Mouse (Mus musculus) kidney, postnatal 10 days (tissue): ENCODE data around the gene Tmem39b.
"Not testable (repeated sequence)": the region's sequence is repeated elsewhere in the genome, so short reads cannot be mapped to it uniquely, and the experiment has no call there.

Experiments
- DNase-seq: peaks from one replicate; pipeline ENCODE4 v3.0.0; 2021; ENCODE audit warnings: mixed read lengths

Gene Tmem39b

GRCm38 (mm10) chr4:129696158-129696985 is at the start of gene Tmem39b:
TSS of gene Tmem39b (minus strand) at chr4:129696838.
- peak; percentile 95 for DNase-seq

GRCm38 (mm10) chr4:129746106-129746505 is 49.5 kb upstream of the Tmem39b start:
- DNase-seq: no peak

GRCm38 (mm10) chr4:129743494-129743893 is 46.9 kb upstream of the Tmem39b start:
- no peak for DNase-seq

- DNase-seq: peak; percentile 13
These were observed 46.4 kb upstream of the Tmem39b start for GRCm38 (mm10) chr4:129743010-129743390.

GRCm38 (mm10) chr4:129742232-129743009 is 45.8 kb upstream of the Tmem39b start, which contains the start of gene Khdrbs1:
TSS of gene Khdrbs1 (minus strand) at chr4:129742303.
- DNase-seq: peak; percentile 99

- DNase-seq: no peak
These were observed 45.3 kb upstream of the Tmem39b start for GRCm38 (mm10) chr4:129741974-129742231.

GRCm38 (mm10) chr4:129741251-129741973 is 44.8 kb upstream of the Tmem39b start:
- DNase-seq: peak; percentile 70

GRCm38 (mm10) chr4:129739111-129739645 is 42.5 kb upstream of the Tmem39b start:
- DNase-seq: no peak

GRCm38 (mm10) chr4:129736173-129736572 is 39.5 kb upstream of the Tmem39b start:
- no peak for DNase-seq

- DNase-seq: not testable (repeated sequence)
These were observed 38.8 kb upstream of the Tmem39b start for GRCm38 (mm10) chr4:129735485-129735884.

GRCm38 (mm10) chr4:129731423-129731822 is 34.8 kb upstream of the Tmem39b start:
- DNase-seq: no peak

- no peak for DNase-seq
These were observed 19.7 kb upstream of the Tmem39b start for GRCm38 (mm10) chr4:129716310-129716709.

GRCm38 (mm10) chr4:129709486-129710129 is 13.0 kb upstream of the Tmem39b start:
- peak; percentile 71 for DNase-seq

- DNase-seq: no peak
These were observed 10.1 kb upstream of the Tmem39b start for GRCm38 (mm10) chr4:129706750-129707149.

GRCm38 (mm10) chr4:129702454-129702853 is 5.8 kb upstream of the Tmem39b start:
- DNase-seq: peak; percentile 79

- peak; percentile 92 for DNase-seq
These were observed 5.1 kb upstream of the Tmem39b start for GRCm38 (mm10) chr4:129701503-129702377.

- DNase-seq: not testable (repeated sequence)
These were observed 4.0 kb upstream of the Tmem39b start for GRCm38 (mm10) chr4:129700661-129701060.

GRCm38 (mm10) chr4:129700216-129700615 is 3.6 kb upstream of the Tmem39b start:
- no peak for DNase-seq

GRCm38 (mm10) chr4:129697191-129697590 is 553 bp upstream of the Tmem39b start:
- no peak for DNase-seq

GRCm38 (mm10) chr4:129695815-129696157 is 852 bp downstream of the Tmem39b start:
- DNase-seq: no peak

- DNase-seq: no peak
These were observed 12.1 kb downstream of the Tmem39b start for GRCm38 (mm10) chr4:129684531-129684930.
